Mouse (Mus musculus): ENCODE results near the gene Lrrc42.

- no peak for TF ChIP-seq EP300 (IDR thresholded peaks at IDR 0.05; ENCODE audit: low read depth)
- no peak for TF ChIP-seq CTCF (IDR thresholded peaks at IDR 0.05; ENCODE audit: low read depth)
Observed at GRCm38 (mm10) chr4:107232219-107232618, 21.1 kb downstream of the Lrrc42 start.
